Mouse (Mus musculus): ENCODE measurements around the gene Pld3.

DNA sequence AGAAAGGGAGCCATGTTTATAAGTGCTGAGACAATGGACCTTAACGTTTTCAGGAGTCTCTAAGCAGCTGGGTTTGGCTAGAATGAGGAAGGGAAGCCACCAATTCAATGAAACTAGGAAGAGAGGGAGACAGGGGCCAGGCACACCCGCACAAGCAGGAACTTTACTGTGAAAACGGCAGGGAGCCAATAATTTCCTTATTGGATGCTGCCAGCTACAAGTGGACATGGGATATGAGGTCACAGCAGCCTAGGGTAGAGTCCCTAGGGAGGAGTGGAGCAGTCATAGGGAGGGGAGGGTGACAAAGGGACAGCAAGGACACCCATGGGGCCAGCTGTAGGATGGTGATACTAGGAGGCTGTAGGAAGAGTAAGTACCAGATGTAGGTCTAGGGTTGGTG is 60.0 kb downstream of the Pld3 start:
- no peak for TF ChIP-seq POLR2A (IDR thresholded peaks at IDR 0.05; ENCODE audit: borderline replicate concordance, control insufficient read depth, low read depth, low read length)
- TF ChIP-seq CTCF (IDR thresholded peaks at IDR 0.05; ENCODE audit: control insufficient read depth, insufficient read depth, low read length): no peak
